Mouse (Mus musculus) thymus, adult 2 months (tissue): ENCODE results near the gene Pak3.
"Not testable (repeated sequence)": the region's sequence is repeated elsewhere in the genome, so short reads cannot be mapped to it uniquely, and the experiment has no call there.

Source experiments
- CTCF ChIP-seq: fragments of 200-500 bp; IDR thresholded peaks from 2 replicates; pipeline ENCODE4 v1.5.1; 2012; ENCODE audit warnings: mild to moderate bottlenecking, control low read depth, low read length, moderate library complexity, borderline replicate concordance; ENCODE audit not compliant: control insufficient read depth, poor library complexity, insufficient read depth; ENCODE audit errors: extremely low read depth
- POLR2A ChIP-seq: fragments of 200-500 bp; IDR thresholded peaks from 2 replicates; pipeline ENCODE4 v1.6.1; 2012; ENCODE audit warnings: mild to moderate bottlenecking, low read length, control low read depth, moderate library complexity; ENCODE audit not compliant: control insufficient read depth, poor library complexity, insufficient read depth; ENCODE audit errors: extremely low read depth

GRCm38 (mm10) chrX:143519454-143519853, 1.1 kb downstream of the Pak3 start:
- not testable (repeated sequence) for TF ChIP-seq CTCF, POLR2A
